Mouse (Mus musculus) limb, embryonic 15.5 days (tissue): ENCODE data around the gene Anapc15. TPM values are rescaled to one million over a fixed set of nuclear protein-coding genes. Genes with fewer than 3 reads are reported as not detected.

ENCODE experiments used
- ATAC-seq: fragments of 200-750 bp; cut with Nextera tagmentation; 2 replicates; pipeline ENCODE4 v1.8.0; 2017; ENCODE audit warnings: low read depth, moderate TSS enrichment; ENCODE audit not compliant: insufficient number of reproducible peaks, low FRiP score, low TSS enrichment
- H3K27ac ChIP-seq: fragments of 300-500 bp; sonication (generic); 2 replicates; pipeline ENCODE4 v1.5.1; 2015; ENCODE audit warnings: moderate library complexity, mild to moderate bottlenecking, inconsistent platforms
- H3K27me3 ChIP-seq: fragments of 300-500 bp; sonication (generic); 2 replicates; pipeline ENCODE4 v1.6.1; 2015; ENCODE audit warnings: inconsistent platforms
- H3K36me3 ChIP-seq: fragments of 300-500 bp; sonication (generic); 2 replicates; pipeline ENCODE4 v1.6.1; 2015; ENCODE audit warnings: inconsistent platforms
- H3K4me1 ChIP-seq: fragments of 300-500 bp; sonication (generic); 2 replicates; pipeline ENCODE4 v1.6.1; 2015; ENCODE audit warnings: inconsistent platforms
- H3K4me2 ChIP-seq: fragments of 300-500 bp; sonication (generic); 2 replicates; pipeline ENCODE4 v1.6.1; 2015; ENCODE audit warnings: mild to moderate bottlenecking, inconsistent platforms
- H3K4me3 ChIP-seq: fragments of 300-500 bp; sonication (generic); 2 replicates; pipeline ENCODE4 v1.5.1; 2015; ENCODE audit warnings: mild to moderate bottlenecking, inconsistent platforms
- H3K9ac ChIP-seq: fragments of 300-500 bp; sonication (generic); 2 replicates; pipeline ENCODE4 v1.6.1; 2015; ENCODE audit warnings: inconsistent platforms
- H3K9me3 ChIP-seq: fragments of 300-500 bp; sonication (generic); 2 replicates; pipeline ENCODE4 v1.6.1; 2016; ENCODE audit warnings: inconsistent platforms
- WGBS: fragments of 180-500 bp; shearing (Covaris S2); methylation state at CpG from one replicate; pipeline ENCODE4 v1.1.7; 2015; 5-methylcytosine and 5-hydroxymethylcytosine counted together
- polyA plus RNA-seq: library from polyadenylated mRNA; unstranded; fragments of >200 nt; fragmentation: Nextera tagmentation; extraction: Ambion mirVana; gene quantifications from 2 replicates; pipeline ENCODE4 v1.2.1, GENCODE M21; 2015

Gene Anapc15
- polyA plus RNA-seq, 1 experiment from 2014 or later: 56.5 TPM

- no peak for ATAC-seq
- H3K4me2 ChIP-seq: peak overlapping the region; percentile 84; the same call in 1 of the 2 replicates
- H3K9me3 ChIP-seq: no peaks in the 10 kb centered on the region
- no peak overlapping the region for H3K9ac ChIP-seq
- peaks cover 31% of the 10 kb centered on the region for H3K4me1 ChIP-seq
- no peaks in the 10 kb centered on the region for H3K27me3 ChIP-seq
- 58% methylated on average over 3 of the region's 3 CpGs for WGBS
- H3K36me3 ChIP-seq: peaks cover 48% of the 10 kb centered on the region
- H3K4me3 ChIP-seq: no peak overlapping the region
- H3K27ac ChIP-seq: peak overlapping the region; percentile 38
Observed at GRCm38 (mm10) chr7:101833916-101834584, 29.5 kb upstream of the Anapc15 start.

- 0 out of 2 replicates have a peak overlapping the region, but pooled peaks have one; percentile 82 for H3K9ac ChIP-seq
- peaks cover 31% of the 10 kb centered on the region for H3K4me1 ChIP-seq
- H3K4me3 ChIP-seq: peak overlapping the region; percentile 85
- H3K27me3 ChIP-seq: no peaks in the 10 kb centered on the region
- no peak for ATAC-seq
- 39% methylated on average over 3 of the region's 3 CpGs for WGBS
- peak overlapping the region; percentile 84 for H3K4me2 ChIP-seq
- peak overlapping the region; percentile 38; the same call in 1 of the 2 replicates for H3K27ac ChIP-seq
- peaks cover 40% of the 10 kb centered on the region for H3K36me3 ChIP-seq
- no peaks in the 10 kb centered on the region for H3K9me3 ChIP-seq
Observed at GRCm38 (mm10) chr7:101834903-101835302, 28.6 kb upstream of the Anapc15 start.

- no peak for ATAC-seq
Observed at GRCm38 (mm10) chr7:101835457-101836109, 27.9 kb upstream of the Anapc15 start.

GRCm38 (mm10) chr7:101836271-101837153 is 27.0 kb upstream of the Anapc15 start:
- H3K4me2 ChIP-seq: peak overlapping the region; percentile 84
- peak overlapping the region; percentile 82 for H3K9ac ChIP-seq
- under 1% methylated on average over 62 of the region's 63 CpGs for WGBS
- H3K36me3 ChIP-seq: peaks cover 24% of the 10 kb centered on the region
- H3K4me1 ChIP-seq: peaks cover 31% of the 10 kb centered on the region
- peak overlapping the region; percentile 85 for H3K4me3 ChIP-seq
- peak overlapping the region; percentile 98 for H3K27ac ChIP-seq
- no peaks in the 10 kb centered on the region for H3K9me3 ChIP-seq
- H3K27me3 ChIP-seq: no peaks in the 10 kb centered on the region
- 0 out of 2 replicates have a peak, but pooled peaks have one; percentile 37 for ATAC-seq

More at GRCm38 (mm10) chr7:101835457-101836109, 27.9 kb upstream of the Anapc15 start:
- peak overlapping the region; percentile 85 for H3K4me3 ChIP-seq
- 32% methylated on average over 5 of the region's 5 CpGs for WGBS
- no peaks in the 10 kb centered on the region for H3K9me3 ChIP-seq
- H3K27me3 ChIP-seq: no peaks in the 10 kb centered on the region
- peak overlapping the region; percentile 82; the same call in 1 of the 2 replicates for H3K9ac ChIP-seq
- peaks cover 31% of the 10 kb centered on the region for H3K4me1 ChIP-seq
- H3K27ac ChIP-seq: peak overlapping the region; percentile 98
- H3K4me2 ChIP-seq: peak overlapping the region; percentile 84
- H3K36me3 ChIP-seq: peaks cover 33% of the 10 kb centered on the region

GRCm38 (mm10) chr7:101837154-101837605 is 26.3 kb upstream of the Anapc15 start:
- peak overlapping the region; percentile 82 for H3K9ac ChIP-seq
- no peaks in the 10 kb centered on the region for H3K9me3 ChIP-seq
- peak overlapping the region; percentile 84 for H3K4me2 ChIP-seq
- H3K27ac ChIP-seq: peak overlapping the region; percentile 98
- under 1% methylated on average over 20 of the region's 20 CpGs for WGBS
- peak overlapping the region; percentile 85 for H3K4me3 ChIP-seq
- H3K27me3 ChIP-seq: no peaks in the 10 kb centered on the region
- peaks cover 17% of the 10 kb centered on the region for H3K36me3 ChIP-seq
- ATAC-seq: no peak
- peaks cover 31% of the 10 kb centered on the region for H3K4me1 ChIP-seq

- H3K36me3 ChIP-seq: peaks cover 11% of the 10 kb centered on the region
- peak within 1 kb of the TSS; percentile 98 for H3K27ac ChIP-seq
- H3K9me3 ChIP-seq: no peaks in the 10 kb centered on the region
- ATAC-seq: peak; percentile 80
- peak within 1 kb of the TSS; percentile 82 for H3K9ac ChIP-seq
- no peaks in the 10 kb centered on the region for H3K27me3 ChIP-seq
- peaks cover 31% of the 10 kb centered on the region for H3K4me1 ChIP-seq
- H3K4me3 ChIP-seq: peak within 1 kb of the TSS; percentile 85
- peak within 1 kb of the TSS; percentile 84 for H3K4me2 ChIP-seq
- under 1% methylated on average over 62 of the region's 64 CpGs for WGBS
Observed at GRCm38 (mm10) chr7:101837606-101838471, 25.7 kb upstream of the Anapc15 start, which contains the start of gene Inppl1. TSS of gene Inppl1 (minus strand) at chr7:101838229.

- Histone ChIP-seq H3K36me3 (no peaks in the 10 kb centered on the region), H3K27me3 (no peaks in the 10 kb centered on the region), H3K4me3 (no peak overlapping the region), H3K9me3 (no peaks in the 10 kb centered on the region), H3K9ac (no peak overlapping the region), H3K4me2 (no peak overlapping the region), H3K4me1 (no peaks in the 10 kb centered on the region), H3K27ac (no peak overlapping the region)
- no peak for ATAC-seq
- WGBS: 54% methylated on average over 6 of the region's 6 CpGs
Observed at GRCm38 (mm10) chr7:101844186-101844585, 19.3 kb upstream of the Anapc15 start.

GRCm38 (mm10) chr7:101847934-101848333 is 15.6 kb upstream of the Anapc15 start:
- ATAC-seq: no peak
- Histone ChIP-seq H3K9ac (no peak overlapping the region), H3K4me3 (no peak overlapping the region), H3K4me1 (no peaks in the 10 kb centered on the region), H3K27me3 (no peaks in the 10 kb centered on the region), H3K9me3 (no peaks in the 10 kb centered on the region), H3K27ac (no peak overlapping the region), H3K36me3 (no peaks in the 10 kb centered on the region), H3K4me2 (no peak overlapping the region)
- WGBS: 93% methylated on average over 1 of the region's 1 CpGs

DNA sequence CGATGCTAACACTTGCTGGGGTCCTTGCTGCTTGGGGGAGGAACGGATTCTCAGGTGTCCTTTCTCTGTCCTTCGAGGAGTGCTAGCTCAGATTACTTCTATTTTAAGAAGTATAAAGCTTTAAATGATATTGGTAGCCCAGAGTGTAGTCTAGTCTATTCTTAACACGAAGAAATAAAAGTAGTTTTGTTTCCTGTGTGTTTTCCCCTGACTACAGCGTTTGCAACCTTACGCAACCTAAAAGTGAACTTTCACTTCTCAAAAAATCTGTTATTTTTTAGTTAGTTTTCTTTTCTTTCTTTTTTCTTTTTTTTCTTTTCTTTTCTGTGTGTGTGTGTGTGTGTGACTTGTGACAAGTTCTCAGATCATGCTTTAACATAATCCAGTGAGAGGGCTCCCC is 11.8 kb upstream of the Anapc15 start:
- H3K4me1 ChIP-seq: no peaks in the 10 kb centered on the region
- no peak overlapping the region for H3K27ac ChIP-seq
- no peak overlapping the region for H3K4me2 ChIP-seq
- no peak overlapping the region for H3K9ac ChIP-seq
- H3K27me3 ChIP-seq: no peaks in the 10 kb centered on the region
- no peaks in the 10 kb centered on the region for H3K36me3 ChIP-seq
- no peaks in the 10 kb centered on the region for H3K9me3 ChIP-seq
- 70% methylated on average over 6 of the region's 6 CpGs for WGBS
- no peak for ATAC-seq
- H3K4me3 ChIP-seq: no peak overlapping the region

GRCm38 (mm10) chr7:101852846-101853245 is 10.7 kb upstream of the Anapc15 start:
- H3K9me3 ChIP-seq: no peaks in the 10 kb centered on the region
- H3K27ac ChIP-seq: no peak overlapping the region
- H3K4me3 ChIP-seq: no peak overlapping the region
- no peaks in the 10 kb centered on the region for H3K36me3 ChIP-seq
- WGBS: 86% methylated on average over 6 of the region's 6 CpGs
- no peaks in the 10 kb centered on the region for H3K27me3 ChIP-seq
- no peak for ATAC-seq
- H3K4me1 ChIP-seq: no peaks in the 10 kb centered on the region
- H3K4me2 ChIP-seq: no peak overlapping the region
- H3K9ac ChIP-seq: no peak overlapping the region

- WGBS: 83% methylated on average over 2 of the region's 2 CpGs
- Histone ChIP-seq H3K4me1 (no peaks in the 10 kb centered on the region), H3K4me3 (no peak overlapping the region), H3K9ac (no peak overlapping the region), H3K4me2 (no peak overlapping the region), H3K27me3 (no peaks in the 10 kb centered on the region), H3K36me3 (no peaks in the 10 kb centered on the region), H3K9me3 (no peaks in the 10 kb centered on the region), H3K27ac (no peak overlapping the region)
- ATAC-seq: no peak
Observed at GRCm38 (mm10) chr7:101853816-101854215, 9.7 kb upstream of the Anapc15 start.
